Mouse (Mus musculus) common myeloid progenitor, adult 5-6 weeks (primary cell): ENCODE data around the gene Hemgn. TPM values are rescaled to one million over a fixed set of nuclear protein-coding genes. Genes with fewer than 3 reads are reported as not detected.

Experiments
- ATAC-seq: replicated peaks from 2 replicates; pipeline ENCODE4 v1.8.0; 2016; ENCODE audit warnings: low read depth, mild to moderate bottlenecking, moderate TSS enrichment, inconsistent platforms; ENCODE audit not compliant: poor library complexity, severe bottlenecking
- total RNA-seq: library from RNA; stranded (forward); fragments of 200-1000, 187-1606 nt; gene quantifications from 2 replicates; pipeline ENCODE4 v1.2.3, GENCODE M21; 2017

Gene Hemgn
- total RNA-seq, 1 experiment from 2014 or later = 64.2 TPM

- ATAC-seq = no peak
Measured at GRCm38 (mm10) chr4:46418851-46419250, 5.5 kb upstream of the Hemgn start.

DNA sequence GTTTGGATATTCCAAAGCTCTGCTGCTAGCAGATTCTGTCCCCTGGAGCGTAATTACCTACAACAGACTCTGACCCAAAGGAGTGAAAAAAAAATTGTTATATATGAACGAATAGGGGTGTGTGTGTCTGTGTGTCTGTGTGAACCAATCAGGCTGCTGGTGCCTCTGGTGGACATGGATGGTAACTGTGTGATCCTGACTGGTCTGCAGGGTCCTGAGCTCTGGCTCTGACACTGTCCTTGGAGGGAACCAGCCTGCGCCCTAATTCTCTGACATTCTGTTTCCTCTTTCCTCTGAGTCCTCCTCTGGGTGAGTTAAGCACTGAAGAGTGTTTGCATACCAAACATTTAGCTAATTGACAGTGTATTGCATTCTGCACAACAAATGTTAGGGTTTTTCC lies 4.2 kb upstream of the Hemgn start:
- peak; percentile 81 for ATAC-seq

- peak; percentile 15; the same call in 1 of the 2 replicates for ATAC-seq
Measured at GRCm38 (mm10) chr4:46412113-46412512, 1.2 kb downstream of the Hemgn start.

DNA sequence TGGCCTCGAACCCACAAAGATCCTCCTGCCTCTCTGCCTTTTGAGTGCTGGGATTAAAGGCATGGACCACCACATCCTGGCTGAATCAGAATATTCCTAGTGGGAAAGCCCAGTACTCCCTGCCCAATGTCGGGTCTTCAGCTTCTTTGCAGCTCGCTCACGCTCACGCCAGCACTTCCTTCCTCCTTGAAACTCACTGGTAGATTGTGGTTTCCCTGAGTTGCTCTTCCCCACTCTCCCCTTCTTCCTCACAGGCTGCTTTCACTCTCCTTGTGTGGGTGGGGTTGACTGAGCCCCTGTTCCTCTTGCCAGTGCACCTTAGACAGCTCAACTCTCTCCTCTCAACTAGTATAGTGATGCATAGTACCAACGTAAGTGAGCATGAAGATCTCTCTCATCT lies 1.8 kb downstream of the Hemgn start:
- ATAC-seq = peak; percentile 85

- peak; percentile 59 for ATAC-seq
Measured at GRCm38 (mm10) chr4:46410677-46411076, 2.6 kb downstream of the Hemgn start.

DNA sequence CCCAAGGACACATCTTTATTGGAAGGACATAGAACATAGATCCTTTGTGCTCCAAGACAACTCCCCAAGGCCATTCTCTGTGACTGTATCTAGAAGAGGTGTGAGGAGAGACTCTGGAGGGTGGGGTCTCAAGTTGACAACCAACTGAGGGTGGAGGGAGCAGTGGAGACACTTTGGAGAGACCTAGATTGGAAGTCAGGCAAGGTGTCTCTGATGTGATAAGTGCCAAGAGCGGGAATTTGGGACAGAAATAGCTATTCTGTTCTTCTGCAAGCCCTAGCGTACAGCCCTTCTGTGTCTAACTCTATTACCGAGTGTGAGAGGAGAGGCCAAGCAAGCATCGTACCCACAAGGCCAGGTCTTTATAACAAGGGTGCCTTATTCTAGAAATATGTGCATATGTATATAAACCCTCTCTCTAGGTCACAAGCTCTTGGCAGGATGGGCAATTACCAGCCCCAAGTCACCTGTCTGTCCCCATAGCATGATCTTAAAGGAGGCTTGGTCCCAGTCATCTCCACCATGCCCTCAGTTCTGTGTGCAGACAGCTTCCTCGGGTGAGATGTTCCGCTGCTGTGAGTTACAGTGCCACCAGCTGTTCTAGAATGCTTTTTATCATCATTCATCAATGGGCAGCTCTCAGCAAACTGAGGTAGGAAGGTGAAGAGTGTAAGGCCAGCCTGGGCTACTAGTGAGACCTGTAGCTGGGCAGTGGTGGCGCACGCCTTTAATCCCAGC lies 6.2 kb downstream of the Hemgn start:
- no peak for ATAC-seq

DNA sequence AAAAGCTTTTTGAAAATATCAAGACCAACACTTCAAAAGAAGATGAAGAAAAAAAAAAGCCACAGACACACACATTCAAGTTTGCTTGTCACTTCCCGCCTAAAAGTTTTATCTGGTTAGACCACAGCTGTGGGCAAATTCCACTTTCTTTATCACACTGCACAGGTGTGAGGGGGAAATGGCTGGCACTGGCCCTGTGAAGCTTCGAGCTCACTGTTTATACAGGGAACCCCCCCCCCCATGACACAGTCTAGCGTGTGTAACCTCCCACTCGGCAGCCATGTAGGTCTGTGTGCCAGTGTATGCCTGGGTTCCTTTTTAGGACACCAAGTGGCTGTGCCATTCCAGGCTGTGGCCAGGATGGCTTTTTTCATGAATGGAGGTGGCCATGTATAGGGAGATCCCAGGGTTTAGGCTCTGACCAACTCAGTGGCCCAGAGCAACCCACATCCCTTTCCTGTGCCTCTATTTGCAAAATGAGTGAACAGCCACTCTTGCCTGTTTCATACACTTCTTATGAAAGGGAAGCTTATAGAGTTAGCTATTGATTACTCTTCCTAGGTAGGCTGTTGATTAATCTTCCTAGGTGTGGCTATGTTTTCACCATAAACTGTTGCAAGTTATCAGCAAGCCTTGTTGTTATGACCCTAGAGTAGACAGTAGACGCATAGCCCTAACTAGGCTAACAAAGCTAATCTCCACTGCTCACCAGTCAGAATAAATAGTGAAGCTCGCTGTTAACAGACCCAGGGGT lies 9.1 kb downstream of the Hemgn start:
- ATAC-seq = peak; percentile 90

GRCm38 (mm10) chr4:46398839-46399238 lies 14.5 kb downstream of the Hemgn start:
- ATAC-seq = peak; percentile 15; the same call in 1 of the 2 replicates

- no peak for ATAC-seq
Measured at GRCm38 (mm10) chr4:46395736-46396135, 17.6 kb downstream of the Hemgn start.

DNA sequence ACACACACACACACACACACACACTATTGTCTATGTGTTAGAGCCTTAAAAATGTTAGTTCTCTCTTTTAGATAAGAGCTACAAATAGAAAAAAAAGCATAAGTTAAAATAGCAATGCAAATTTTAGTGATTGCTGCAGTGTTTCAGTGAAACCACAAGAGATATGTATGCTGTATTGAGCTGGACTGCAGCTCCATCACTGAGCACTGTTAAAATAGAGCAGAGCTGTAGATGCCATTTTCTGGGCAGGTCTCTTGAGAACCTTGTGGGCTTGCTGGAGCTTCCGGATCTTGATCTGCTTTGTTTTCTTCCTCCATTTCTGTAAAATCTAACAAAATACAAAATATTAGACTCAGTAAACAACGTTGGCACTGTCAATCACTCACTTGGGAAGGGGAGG lies 18.9 kb downstream of the Hemgn start:
- no peak for ATAC-seq

DNA sequence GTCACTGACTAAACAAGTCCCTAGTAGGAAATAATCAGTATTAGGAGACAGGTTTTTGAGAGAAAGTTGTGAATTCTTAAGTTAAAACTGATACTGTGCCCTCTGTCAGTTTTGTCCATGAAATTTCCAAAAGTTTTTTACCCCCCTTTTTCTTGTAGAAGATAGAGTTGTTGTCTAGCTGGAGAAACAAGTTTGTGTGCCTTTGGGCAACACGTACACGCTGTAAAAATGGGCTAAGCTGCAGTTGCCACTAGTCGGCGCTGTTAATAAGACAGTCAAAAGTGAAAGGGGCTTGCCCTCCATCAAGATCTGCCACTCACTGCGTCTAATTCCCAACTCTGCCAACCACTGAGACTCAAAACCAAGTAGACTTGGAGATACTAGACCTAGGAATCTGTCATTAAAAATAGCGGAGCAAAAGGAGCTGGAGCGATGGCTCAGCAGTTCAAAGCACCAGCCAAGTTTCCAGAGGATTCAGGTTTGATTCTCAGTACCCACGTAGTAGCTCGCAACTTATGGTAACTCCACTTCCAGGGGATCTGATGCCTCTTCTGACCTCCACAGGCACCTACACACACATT lies 22.8 kb downstream of the Hemgn start:
- ATAC-seq = peak; percentile 67

DNA sequence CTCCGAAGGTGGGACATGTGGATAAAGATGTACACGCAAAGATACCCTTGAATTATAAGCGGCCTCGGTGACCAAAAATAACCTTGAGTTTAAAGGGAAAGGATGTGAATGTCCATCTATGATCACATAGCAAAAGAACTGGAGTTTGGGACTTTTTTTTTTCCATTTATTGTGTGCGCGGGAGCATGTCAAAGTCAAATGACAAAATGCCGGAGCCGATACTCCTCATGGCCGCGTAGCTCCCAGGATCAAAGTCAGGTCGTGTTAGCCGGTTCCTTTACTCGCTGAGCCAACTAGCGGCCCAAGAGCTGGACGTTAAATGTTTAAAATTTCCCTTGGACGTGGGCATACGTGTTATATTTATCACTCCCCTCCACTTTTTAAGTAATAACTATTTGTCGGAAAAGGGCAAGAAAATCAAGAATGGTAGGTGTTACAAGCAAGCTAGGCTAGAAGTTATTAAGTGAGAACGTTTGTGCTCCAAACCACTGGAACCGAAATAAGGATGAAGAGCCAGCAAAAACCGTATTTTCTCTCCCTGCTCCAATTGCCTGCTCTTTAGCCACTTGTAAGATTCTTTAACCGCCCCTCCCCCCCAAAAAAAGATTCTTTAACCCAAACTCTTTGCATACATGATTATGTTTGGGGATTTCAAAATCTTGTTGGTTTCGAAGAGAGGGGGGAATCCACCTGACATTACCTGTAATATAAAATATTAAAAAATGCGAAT lies 23.5 kb downstream of the Hemgn start:
- ATAC-seq = no peak

GRCm38 (mm10) chr4:46389013-46389611 lies 24.2 kb downstream of the Hemgn start, which contains the start of gene Trmo:
TSS of gene Trmo (minus strand) at chr4:46389437.
- peak; percentile 87 for ATAC-seq

DNA sequence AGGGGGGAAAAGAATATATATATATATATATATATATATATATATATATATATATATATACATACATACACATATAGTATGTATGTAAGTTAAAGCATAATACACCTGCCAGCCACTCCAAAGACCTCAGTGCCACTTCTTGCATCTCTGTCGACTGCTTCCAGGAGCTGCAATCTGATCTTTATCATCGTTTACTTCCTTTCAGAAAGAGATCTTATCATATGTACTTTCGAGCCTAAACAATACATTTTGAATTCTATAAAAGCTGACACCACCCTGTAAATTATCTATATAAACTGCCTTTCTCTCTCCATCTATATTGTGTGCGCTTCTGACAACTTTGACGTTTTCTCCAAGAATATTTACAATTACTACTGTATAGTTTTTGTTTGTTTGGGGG lies 24.8 kb downstream of the Hemgn start:
- ATAC-seq = no peak

DNA sequence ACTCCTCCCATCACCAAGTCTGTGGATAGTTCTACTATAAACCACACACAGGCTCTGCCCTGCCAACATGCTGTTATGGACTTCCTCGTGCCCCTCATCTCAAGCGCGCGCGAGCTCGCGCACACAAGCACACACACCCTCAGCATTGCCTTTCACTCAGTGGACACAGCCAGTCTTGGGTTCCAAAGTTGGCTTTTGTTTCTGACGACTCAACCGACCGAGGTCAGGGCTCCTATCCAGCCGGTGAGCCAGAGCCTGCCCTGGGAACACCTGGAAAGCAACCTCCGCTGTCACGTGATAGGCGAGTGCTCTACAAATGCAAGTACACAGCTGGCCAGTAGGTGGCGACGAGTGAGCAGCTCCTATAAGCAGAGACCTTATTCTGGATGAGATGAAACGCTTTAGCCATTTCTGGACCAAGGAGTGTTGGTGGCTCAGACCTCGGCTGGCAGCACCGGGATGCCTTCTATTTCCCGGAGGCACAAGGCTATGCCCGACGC lies 38.4 kb downstream of the Hemgn start:
- peak; percentile 87 for ATAC-seq

DNA sequence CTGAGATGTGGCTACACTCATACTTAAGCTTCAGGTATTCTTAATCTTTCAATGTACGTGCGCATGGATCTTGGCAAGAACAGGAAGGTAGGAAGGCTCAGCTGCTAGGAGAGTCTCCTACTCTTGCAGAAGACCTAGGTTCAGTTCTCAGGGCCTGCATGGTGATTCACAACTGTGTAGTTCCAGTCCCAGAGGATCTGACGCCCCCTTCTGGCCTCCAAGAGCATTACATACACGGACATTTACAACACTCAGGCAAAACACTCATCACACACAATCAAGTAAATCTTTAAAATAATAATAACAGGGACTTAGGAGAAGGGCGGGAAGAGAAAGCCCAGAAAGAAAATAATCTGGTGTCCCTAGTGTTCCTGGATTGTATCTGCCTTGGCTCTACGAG lies 38.9 kb downstream of the Hemgn start:
- ATAC-seq = peak; percentile 20; the same call in 1 of the 2 replicates

DNA sequence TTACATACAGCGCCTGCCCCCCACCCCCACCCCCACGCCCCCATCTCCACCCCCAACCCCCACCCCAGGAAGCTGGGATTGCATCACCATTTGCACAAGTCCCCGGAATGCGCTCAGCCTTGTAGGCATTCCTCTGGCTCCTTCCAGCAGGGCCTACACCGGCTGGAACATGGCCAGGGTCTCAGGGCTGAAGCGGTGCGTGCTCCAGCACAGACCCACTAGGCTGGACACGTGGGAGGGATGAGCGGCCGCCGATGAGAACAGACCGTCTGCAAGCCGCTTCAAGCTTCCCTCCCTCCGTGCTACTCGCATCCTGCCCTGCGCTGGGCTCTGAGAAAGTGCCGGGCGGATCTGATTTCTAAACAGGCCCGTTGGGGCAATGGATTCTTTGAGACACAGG lies 42.3 kb downstream of the Hemgn start:
- ATAC-seq = peak; percentile 27; the same call in 1 of the 2 replicates

DNA sequence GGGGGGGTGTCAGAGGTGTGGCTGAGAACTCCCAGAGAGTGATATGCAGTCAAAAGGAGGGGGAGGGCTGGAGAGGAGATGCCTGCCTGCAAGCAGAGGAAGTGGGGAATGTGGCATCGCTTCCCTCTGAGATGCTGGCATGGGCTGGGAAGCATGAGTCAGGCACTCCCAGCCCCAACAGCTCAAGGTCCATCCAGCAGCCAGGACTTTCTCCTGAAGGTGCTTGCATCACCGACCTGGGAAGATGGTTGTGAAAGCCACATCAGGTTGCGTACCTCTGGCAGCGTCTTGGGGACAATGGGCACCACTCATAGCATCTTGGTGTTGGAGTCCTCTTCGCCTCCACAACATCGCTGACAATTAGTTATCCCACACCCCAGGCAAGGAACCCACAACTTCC lies 42.9 kb downstream of the Hemgn start:
- ATAC-seq = no peak

- ATAC-seq = no peak
Measured at GRCm38 (mm10) chr4:46369070-46369469, 44.2 kb downstream of the Hemgn start.

GRCm38 (mm10) chr4:46367487-46367959 lies 45.8 kb downstream of the Hemgn start:
- no peak for ATAC-seq
